Mouse (Mus musculus) ovary, postnatal 14 days (tissue): ENCODE measurements at regions not wholly inside any gene's neighbourhood (a gene's known extent, or its start where the extent isn't known, plus 50 kb on each side); places are given as distances from the start of the nearest gene placed in this dataset.

ENCODE experiments used
- DNase-seq: peaks from one replicate; pipeline ENCODE4 v3.0.0; 2022; ENCODE audit warnings: low spot score

DNA sequence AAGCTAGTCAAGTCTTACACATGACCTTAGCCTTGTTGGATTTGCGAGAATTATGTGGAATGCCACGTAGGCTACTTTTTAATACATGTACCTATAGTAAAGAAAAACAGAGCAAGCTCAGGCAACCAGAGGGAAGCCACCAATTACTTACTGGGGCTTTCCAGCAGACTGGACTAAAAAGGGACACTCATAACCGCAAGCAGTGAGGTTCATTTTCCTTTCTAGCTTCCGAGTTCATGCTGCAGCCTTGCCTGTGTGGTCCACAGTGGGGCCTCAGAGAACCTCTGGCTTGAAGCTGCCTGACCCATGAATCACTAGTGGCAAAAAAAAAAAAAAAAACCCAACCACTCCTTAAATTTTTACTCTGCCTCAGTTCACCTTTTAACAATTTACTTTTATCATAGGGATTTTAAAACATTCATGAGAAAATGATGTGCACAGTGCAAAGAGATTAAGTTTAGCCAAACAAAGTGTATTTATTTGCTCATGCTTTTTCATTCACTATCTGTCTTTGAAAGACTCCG lies 188.6 kb upstream of the 1700066M21Rik start:
- DNase-seq, result no peak

- no peak for DNase-seq
These were observed 176.1 kb upstream of the 1700066M21Rik start for GRCm38 (mm10) chr1:57201274-57201673.

GRCm38 (mm10) chr1:57204331-57204730 lies 173.1 kb upstream of the 1700066M21Rik start:
- DNase-seq, result no peak

DNA sequence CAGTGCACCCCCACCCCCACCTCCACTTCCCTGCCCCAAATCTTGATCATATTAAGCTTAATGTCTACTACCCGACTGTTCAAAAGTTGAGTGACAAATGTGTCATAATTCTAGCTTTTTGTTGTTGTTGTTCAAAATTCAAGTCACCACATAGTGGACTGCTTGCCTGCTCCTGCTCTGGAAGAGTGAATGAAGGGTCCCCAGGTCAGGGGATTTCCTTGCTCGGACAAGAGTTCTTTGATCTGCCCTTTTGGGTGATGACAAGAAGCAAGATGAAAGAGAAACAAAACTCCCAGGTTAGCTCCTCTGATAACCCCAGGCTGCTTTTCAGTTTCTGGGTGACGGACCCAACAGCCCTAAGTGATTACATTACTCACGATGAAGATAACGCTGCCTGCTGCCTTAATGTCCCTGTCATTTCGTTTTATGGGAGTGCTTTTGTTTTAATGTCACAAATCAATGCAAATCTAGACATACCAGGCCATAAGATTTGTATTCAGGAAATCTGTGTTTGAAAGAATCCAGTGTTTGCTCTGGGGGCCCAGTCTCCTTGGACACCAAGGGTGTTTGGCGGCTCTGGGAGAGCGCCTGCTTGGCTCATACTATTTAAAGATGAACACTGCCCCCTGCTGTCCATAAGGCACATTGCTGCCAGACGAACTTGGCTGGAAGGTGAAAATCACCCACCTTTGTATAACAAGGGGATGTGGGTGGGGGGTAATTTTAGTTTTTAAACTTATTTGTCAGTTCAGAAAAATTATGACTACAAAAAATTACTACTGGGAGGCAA lies 172.0 kb upstream of the 1700066M21Rik start:
- DNase-seq, result peak; percentile 54

GRCm38 (mm10) chr1:57206496-57206895 lies 170.9 kb upstream of the 1700066M21Rik start:
- no peak for DNase-seq

GRCm38 (mm10) chr1:57206944-57207343 lies 170.5 kb upstream of the 1700066M21Rik start:
- DNase-seq, result no peak

- DNase-seq, result no peak
These were observed 169.0 kb upstream of the 1700066M21Rik start for GRCm38 (mm10) chr1:57208415-57208814.

GRCm38 (mm10) chr1:57209281-57209680 lies 168.1 kb upstream of the 1700066M21Rik start:
- no peak for DNase-seq

GRCm38 (mm10) chr1:57211046-57211445 lies 166.4 kb upstream of the 1700066M21Rik start:
- no peak for DNase-seq

- no peak for DNase-seq
These were observed 164.0 kb upstream of the 1700066M21Rik start for GRCm38 (mm10) chr1:57213428-57213874.

DNA sequence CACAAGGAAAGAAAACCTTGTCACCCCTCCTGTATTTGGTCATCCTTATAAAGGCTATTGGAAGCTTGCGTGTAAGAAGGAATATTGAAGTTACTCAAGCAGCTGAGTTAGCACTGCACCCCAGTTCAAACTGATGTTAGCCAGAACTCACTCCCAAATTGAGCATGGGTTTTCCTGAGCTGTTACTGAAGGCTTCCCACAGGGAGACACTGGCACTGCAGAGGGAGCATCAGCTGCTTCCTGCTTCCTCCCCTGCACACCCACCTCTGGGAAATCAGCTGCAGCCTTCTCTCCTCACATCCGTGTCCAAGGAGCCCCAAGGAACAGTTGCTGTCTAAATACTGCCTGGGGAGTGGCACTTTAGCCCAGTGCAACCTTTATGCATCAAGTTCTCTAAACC lies 163.2 kb upstream of the 1700066M21Rik start:
- no peak for DNase-seq

- DNase-seq, result no peak
These were observed 159.8 kb upstream of the 1700066M21Rik start for GRCm38 (mm10) chr1:57217656-57218055.

- DNase-seq, result no peak
These were observed 159.3 kb upstream of the 1700066M21Rik start for GRCm38 (mm10) chr1:57218127-57218526.

GRCm38 (mm10) chr1:57218616-57219015 lies 158.8 kb upstream of the 1700066M21Rik start:
- no peak for DNase-seq

DNA sequence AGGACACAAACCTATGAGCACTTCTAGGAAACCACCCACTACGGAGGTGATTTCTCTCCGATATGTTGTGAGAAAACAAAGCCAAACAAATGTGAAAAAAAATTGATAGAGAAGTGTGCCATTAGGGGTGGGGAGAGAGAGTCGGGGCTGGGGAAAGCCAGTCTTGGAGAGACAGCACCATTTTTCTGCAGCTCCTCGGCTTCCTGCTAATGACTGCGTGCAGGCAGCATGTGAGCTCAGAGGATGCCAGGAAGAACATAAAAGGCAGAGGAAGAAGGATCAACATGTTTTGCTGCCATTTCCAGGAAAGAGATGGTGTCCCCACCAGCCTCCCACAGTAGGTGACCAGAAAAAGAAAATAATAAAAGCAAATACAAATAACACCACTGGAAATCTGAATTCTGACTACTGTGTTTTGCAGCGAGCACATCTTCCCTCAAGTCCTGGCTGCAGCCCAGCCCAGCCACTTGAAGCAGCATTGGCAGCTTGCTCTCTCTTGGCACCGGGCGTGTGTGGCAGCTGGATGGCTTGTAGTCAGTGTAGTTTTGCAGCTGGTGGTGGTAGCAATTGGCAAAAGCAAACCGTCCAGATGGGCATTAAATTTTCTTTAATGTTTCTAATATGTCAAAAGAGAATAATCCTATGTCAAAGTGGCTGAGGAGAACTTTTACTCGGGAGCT lies 152.9 kb upstream of the 1700066M21Rik start:
- DNase-seq, result no peak

DNA sequence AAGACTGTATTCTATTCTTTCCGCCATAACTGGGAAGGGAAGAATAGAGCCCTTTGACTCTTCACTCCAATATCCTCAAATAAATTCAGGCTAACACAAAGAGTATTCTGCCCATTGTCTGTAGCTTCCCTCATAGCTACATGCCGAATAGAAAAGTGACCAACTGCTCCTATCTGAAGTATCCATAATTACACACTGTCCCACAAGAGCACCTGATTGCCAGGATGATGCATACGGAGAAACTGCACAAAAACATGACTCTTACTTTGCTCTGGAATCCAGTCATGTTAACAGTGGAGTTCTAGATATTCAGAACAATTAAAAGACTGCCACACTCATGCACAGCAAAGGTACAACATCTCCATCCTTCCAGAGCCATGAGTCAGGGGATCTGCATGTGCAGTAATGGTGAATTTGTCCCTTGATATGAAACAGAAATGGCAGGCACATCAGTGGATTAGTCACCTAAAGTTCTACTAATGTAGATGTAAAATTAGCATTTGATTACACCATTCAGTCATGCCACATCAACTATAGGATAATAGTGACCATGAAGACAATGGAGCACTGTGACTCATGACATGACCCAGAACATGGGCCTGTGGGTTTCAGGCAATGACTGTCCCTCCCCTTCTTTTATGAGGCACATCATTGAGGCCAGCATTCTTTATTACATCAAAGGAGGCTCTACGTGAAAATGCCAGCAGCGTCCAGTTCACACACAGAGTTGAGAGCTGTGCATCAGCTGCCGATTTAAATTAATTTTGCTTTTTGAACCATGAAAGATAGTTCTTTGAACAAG lies 133.6 kb upstream of the 1700066M21Rik start:
- no peak for DNase-seq

- DNase-seq, result no peak
These were observed 117.8 kb upstream of the 1700066M21Rik start for GRCm38 (mm10) chr1:57259626-57260025.

- no peak for DNase-seq
These were observed 112.2 kb upstream of the 1700066M21Rik start for GRCm38 (mm10) chr1:57265012-57265760.

DNA sequence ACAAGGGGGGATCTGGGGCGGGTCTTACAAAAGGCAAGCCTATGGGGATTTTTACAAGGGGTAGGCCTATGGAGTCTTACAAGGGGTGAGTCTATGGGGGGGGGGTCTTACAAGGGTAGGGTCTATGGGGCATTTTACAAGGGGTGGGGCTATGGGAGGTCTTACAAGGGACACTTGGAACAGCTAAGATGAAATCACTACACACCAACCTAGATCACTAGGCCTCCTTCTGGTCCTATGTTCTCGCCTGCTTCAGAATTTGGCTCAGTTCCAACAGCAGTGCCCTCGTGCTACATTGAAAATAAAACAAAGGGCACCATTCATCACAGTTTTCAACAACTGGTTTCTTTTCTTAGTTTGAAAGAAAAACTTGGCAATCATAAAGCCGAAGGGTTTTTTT lies 110.7 kb upstream of the 1700066M21Rik start:
- DNase-seq, result no peak

GRCm38 (mm10) chr1:57267851-57268250 lies 109.6 kb upstream of the 1700066M21Rik start:
- no peak for DNase-seq

DNA sequence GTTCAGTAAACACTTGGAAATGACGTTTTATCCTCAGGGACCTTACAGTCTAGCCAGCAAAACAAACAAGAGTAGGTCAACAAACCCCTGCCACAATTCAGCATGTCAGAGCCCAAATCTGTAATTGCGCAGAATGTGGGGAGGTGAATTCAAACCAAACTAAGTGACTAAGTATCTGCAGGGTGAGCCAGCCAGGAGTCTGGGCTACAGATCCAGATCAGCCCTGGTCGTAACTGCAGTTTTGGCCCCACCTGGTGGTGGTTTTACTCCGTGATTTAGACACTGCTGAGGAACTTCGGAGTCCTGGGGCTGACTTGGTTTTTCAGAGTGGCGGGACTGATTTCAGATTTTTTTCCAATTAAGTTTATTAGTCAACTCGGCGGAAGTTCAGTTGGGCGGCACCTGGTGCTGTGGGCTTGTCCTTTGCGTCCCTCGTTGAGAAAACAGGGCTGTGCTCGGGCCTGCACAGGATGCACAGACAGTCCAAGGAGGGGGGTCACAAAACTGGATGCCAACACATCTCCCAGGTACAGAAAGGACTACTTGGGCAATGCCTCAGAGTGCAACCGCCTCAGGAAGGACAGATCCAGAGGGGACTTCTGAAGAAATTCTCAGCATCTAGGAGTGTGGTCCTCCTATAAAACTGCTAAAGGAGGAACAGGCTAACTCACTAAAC lies 107.6 kb upstream of the 1700066M21Rik start:
- peak; percentile 61 for DNase-seq
